Mouse (Mus musculus): ENCODE data around the gene Ufsp2.

GRCm38 (mm10) chr8:45994111-45994510 lies 18.8 kb downstream of the Ufsp2 start:
- TF ChIP-seq GATA1 (IDR thresholded peaks at IDR 0.05; ENCODE audit: low read length) (no peak), TAL1 (IDR thresholded peaks at IDR 0.05; ENCODE audit: low read length) (no peak)
